Mouse (Mus musculus): Measurements from ENCODE around the gene Fam171a1.
"Not testable (repeated sequence)": the region's sequence is repeated elsewhere in the genome, so short reads cannot be mapped to it uniquely, and the experiment has no call there.

Fam171a1 gene

DNA sequence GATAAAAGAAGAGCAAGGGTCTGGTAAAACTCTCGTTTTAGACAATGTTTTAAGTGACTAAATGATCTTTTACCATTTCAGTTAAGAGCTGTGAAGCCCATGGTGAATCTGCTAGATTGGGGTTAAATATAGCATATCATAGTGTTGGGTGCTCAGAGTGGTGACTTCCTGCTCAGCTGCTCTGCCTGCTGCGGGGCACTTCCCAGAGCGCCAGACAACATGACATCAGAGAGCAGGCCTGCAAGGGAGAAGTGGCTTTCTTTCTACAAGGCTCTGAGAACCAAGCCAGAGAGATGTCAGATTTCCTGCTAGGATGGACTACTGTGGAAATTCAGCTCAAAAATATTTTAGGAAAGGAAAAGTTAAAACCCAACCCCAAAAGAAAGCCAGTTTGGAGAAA lies 57.8 kb downstream of the Fam171a1 start:
- DNase-seq (ENCODE audit: low read depth) = no peak

- DNase-seq (ENCODE audit: low read depth) = no peak
Measured at GRCm38 (mm10) chr2:3172656-3173055, 58.6 kb downstream of the Fam171a1 start.

- DNase-seq (ENCODE audit: low read depth) = no peak
Measured at GRCm38 (mm10) chr2:3174890-3175289, 60.9 kb downstream of the Fam171a1 start.

GRCm38 (mm10) chr2:3175988-3176387 lies 62.0 kb downstream of the Fam171a1 start:
- peak; percentile 13 for DNase-seq (ENCODE audit: low read depth)

GRCm38 (mm10) chr2:3176751-3177150 lies 62.7 kb downstream of the Fam171a1 start:
- no peak for DNase-seq (ENCODE audit: low read depth)

DNA sequence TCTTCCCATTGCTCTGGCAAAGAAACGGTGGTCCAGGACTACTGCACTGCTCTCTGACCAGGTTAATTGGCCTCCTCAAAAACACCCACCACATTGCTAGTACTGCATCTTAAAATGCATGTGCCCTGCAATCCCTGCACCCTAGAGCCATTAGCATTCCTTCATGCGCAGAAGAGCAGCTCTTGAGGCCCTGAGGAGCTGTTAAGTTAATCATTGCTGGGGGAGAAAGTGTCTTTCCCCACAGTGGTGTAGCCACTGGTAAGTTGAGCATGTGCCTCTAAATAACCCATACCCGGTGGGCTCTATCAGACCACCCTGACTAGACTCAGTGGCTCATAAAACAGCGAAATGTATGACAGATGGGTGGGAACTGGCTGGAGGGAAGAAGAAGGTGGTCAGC lies 66.5 kb downstream of the Fam171a1 start:
- no peak for DNase-seq (ENCODE audit: low read depth)

- no peak for DNase-seq (ENCODE audit: low read depth)
Measured at GRCm38 (mm10) chr2:3183656-3184055, 69.6 kb downstream of the Fam171a1 start.

GRCm38 (mm10) chr2:3185335-3185734 lies 71.3 kb downstream of the Fam171a1 start:
- no peak for DNase-seq (ENCODE audit: low read depth)

- DNase-seq (ENCODE audit: low read depth) = no peak
Measured at GRCm38 (mm10) chr2:3188745-3189475, 74.9 kb downstream of the Fam171a1 start.

DNA sequence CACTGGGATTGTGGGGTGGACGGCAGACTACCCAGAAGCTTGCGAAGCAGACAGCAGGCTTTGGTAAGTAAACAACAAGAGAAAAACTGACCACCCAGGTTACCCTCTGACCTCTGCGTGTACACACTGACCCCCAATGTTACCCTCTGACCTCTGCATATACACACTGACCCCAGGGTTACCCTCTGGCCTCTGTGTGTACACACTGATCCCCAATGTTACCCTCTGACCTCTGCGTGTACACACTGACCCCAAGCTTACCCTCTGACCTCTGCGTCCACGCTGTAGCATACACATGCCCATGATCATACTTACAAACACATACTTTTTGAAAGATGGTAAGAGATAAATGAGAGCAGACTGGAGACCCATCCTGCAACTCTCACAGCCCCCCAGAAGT lies 77.1 kb downstream of the Fam171a1 start:
- DNase-seq (ENCODE audit: low read depth) = no peak

DNA sequence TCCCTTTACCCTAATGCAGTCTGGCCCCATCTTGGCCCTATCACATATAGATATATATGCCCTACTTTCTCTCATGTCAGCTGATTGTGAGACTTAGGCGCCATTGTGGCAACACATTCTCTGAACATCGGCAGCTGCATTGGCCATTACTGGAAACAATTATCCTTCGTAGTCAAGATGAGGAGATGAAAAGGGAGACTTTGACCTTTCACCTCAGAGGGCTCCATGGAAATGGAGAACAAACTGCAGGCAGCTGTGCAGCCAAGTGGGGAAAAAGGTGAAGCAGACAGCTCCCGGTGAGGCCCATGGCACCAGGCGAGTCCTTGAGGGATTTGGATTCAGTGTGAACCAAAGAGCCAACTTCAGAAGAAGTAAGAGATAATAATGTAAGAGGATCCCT lies 81.5 kb downstream of the Fam171a1 start:
- DNase-seq (ENCODE audit: low read depth) = no peak

DNA sequence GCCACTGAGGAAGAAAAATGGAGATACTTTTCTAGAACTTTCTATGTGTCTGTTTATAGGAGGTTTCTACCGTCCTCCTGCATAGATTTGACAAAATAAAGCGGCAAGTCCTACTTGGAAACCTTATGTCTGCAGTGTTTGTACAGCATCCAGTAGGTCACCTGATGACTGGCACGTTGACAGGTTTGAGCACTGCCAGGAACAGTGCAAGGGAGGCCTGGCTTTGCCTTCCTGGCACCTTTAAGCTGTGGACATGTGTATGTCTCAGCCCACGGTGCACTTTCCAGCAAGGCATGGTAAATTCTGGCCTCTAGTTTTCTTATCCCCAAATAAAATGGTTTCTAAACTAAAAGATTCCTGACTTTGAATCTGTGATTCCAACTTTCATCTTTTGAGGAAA lies 86.4 kb downstream of the Fam171a1 start:
- no peak for DNase-seq (ENCODE audit: low read depth)

DNA sequence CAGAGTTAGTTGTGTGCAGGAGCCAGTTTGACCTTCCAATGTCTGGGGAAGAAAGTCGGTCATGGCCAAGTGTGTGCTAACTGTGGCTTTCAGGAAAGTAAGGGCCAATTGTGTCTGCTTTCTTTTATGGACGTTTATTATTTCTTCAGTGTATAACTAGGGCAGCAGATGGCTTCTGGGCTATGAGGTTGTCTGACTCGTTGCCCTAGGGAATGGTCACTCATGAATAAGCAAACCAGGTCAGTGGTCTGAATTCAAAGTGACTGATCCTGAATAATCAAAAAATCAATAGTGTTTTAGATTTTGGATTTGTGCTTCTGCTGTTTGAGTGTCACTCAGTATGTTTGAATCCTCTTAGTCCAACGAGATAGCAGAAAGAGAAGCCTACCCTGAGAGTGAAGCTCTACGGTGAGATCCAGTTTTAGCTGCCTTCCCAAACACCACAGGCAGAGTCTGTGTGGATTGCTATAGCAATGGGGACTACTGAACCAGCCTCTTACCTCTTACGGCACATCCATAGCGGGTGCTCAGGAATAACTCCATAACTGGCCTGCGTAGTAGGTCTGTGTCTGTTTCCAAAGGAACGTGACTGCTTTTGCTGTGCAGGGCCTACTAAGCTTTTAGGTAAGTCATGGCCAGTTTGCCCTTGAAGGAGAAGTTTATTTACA lies 93.1 kb downstream of the Fam171a1 start:
- DNase-seq (ENCODE audit: low read depth) = no peak

- no peak for DNase-seq (ENCODE audit: low read depth)
Measured at GRCm38 (mm10) chr2:3215480-3215879, 101.5 kb downstream of the Fam171a1 start.

- no peak for DNase-seq (ENCODE audit: low read depth)
Measured at GRCm38 (mm10) chr2:3216617-3217016, 102.6 kb downstream of the Fam171a1 start.

- DNase-seq (ENCODE audit: low read depth) = not testable (repeated sequence)
Measured at GRCm38 (mm10) chr2:3217577-3217976, 103.6 kb downstream of the Fam171a1 start.

GRCm38 (mm10) chr2:3218225-3218624 lies 104.2 kb downstream of the Fam171a1 start:
- no peak for DNase-seq (ENCODE audit: low read depth)

DNA sequence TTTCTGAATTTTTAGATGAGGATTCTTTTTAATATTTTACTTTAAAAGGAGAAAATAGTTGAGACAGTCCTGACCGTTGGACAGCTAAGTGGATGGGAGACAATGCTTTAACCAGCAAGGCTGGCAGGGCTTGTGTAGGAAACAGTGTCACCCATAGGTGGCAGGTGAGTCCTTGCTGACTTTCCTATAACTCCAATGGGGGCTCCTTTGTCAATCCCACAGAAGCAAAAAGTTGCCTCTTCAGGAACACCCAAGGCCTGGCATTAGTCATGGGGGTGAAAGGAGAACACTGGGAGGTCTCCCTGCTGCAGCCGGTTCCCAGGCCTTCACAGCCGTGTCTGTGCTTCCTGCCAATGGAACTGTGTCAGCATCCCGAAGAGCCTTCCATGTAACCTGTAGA lies 114.5 kb downstream of the Fam171a1 start:
- peak; percentile 3 for DNase-seq (ENCODE audit: low read depth)

DNA sequence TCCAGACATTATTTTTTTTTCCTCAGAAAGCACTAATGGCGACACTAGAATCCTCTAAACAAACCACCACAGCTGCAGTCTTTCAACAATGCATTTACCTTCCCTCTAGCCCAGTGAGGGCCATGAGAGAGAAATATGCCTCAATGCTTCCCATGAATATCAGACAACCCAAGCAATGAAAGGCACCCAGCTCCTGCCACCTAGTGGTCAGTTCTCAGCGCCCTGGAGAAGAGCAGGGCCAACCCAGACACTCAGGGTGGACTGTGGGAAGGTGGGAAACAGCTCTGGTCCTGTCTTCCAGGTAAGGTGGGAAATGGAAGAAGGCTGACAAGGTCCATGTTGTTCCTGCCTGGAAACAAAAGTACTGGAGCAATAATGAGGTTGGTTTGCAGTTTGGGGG lies 115.0 kb downstream of the Fam171a1 start:
- peak; percentile 28 for DNase-seq (ENCODE audit: low read depth)

GRCm38 (mm10) chr2:3239255-3239654 lies 125.2 kb downstream of the Fam171a1 start:
- no peak for DNase-seq (ENCODE audit: low read depth)

DNA sequence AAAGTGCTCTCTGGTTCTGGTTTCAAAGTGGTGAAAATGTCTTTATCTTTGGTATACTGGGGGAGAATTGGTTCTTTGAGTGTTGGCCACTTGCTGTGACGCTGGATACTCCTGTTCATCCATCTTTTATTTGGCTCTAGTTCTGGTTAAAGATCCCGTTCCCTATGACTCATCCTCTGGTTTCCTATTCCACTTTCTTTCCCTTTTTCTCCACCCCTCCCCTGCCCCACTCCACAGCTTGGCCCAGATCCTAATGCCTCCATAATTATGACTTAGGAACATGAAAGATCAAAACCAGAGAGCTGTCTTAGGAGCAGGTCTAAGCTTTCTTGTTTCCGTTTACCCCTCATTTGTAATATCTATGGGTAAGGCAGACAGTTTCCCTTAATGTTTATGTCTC lies 130.2 kb downstream of the Fam171a1 start:
- no peak for DNase-seq (ENCODE audit: low read depth)

DNA sequence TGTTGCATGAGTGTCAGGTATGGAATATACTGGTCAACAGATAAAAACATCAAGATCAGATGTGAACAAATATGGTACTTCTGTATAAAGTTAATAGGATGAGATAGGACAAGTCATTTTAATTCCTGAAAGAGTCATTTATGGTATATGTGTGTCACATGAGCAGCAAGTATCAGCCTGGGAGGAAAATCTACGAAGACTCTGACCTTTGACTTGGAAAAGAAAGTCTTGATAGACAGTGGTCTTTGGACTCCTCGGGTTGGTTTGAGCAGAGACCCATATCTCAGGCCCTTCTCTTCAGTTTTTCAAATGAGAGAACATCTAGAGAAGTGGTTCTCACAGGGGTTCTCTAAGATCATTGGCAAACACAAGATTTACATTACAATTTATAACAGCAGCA lies 137.3 kb downstream of the Fam171a1 start:
- DNase-seq (ENCODE audit: low read depth) = no peak

- DNase-seq (ENCODE audit: low read depth) = no peak
Measured at GRCm38 (mm10) chr2:3266466-3266865, 152.4 kb downstream of the Fam171a1 start.

DNA sequence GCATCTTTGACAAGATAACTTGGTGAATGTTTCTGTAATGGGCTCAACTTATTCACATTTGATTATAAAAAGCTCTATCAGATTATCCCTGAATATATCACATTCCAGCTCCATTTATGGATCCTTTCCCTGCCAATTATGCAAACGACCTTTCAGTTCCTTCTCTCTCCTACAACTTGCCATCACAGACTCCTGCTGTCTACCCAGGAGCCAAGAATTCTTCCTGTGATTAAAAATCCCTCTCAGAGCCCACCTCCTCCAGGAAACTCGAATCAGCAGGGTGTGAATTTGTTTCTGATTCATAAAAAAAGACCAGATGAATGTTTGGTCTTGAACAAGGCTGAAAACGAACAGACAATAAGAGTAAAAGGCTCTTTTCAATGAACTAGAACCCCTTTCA lies 153.9 kb downstream of the Fam171a1 start:
- no peak for DNase-seq (ENCODE audit: low read depth)

Measured in induced T-regulatory cell, adult 2 months (primary cell).